Mouse (Mus musculus): Measurements from ENCODE around the gene Sohlh2.
"Not testable (repeated sequence)": the region's sequence is repeated elsewhere in the genome, so short reads cannot be mapped to it uniquely, and the experiment has no call there.

DNA sequence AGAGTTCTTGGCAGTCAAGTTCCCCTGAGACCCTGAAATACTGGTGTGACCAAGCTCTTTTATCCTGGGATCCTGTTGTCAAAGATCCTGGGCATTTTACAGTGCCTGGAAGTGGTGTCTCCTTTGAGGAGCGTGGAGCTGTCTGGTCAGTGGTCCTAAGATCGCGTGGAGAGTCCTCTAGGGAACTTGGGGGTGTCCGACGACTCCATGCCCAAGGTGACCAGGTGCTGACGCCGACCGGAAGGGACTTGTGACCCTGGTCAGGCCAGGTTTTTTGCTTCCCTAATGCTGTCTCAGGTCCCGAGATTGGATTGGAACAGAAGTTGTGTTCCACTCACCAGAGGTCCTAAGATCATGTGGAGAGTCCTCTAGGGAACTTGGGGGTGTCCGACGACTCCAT, 21.8 kb downstream of the Sohlh2 start:
- TF ChIP-seq POLR2A (IDR thresholded peaks at IDR 0.05; ENCODE audit: control insufficient read depth, low read depth, low read length); CTCF (IDR thresholded peaks at IDR 0.05; ENCODE audit: control insufficient read depth, insufficient read depth, insufficient replicate concordance, low read depth, low read length): not testable (repeated sequence)
